Mouse (Mus musculus): ENCODE measurements around the gene Nup85.

- TF ChIP-seq CTCF (IDR thresholded peaks at IDR 0.05; ENCODE audit: control insufficient read depth, insufficient read depth, low read length) (no peak), POLR2A (IDR thresholded peaks at IDR 0.05; ENCODE audit: borderline replicate concordance, control insufficient read depth, low read depth, low read length) (no peak)
Measured at GRCm38 (mm10) chr11:115538045-115538444, 26.2 kb upstream of the Nup85 start.
